Mouse (Mus musculus) liver, adult 2 months (tissue): ENCODE data around the gene Sgf29. TPM values are rescaled to one million over a fixed set of nuclear protein-coding genes. Genes with fewer than 3 reads are reported as not detected.

Experiments
- DNase-seq: peaks from one replicate; pipeline ENCODE4 v3.0.0-alpha.2; 2011; ENCODE audit warnings: low read depth, low spot score; ENCODE audit errors: extremely low read depth
- H3K27ac ChIP-seq: fragments of 200-500 bp; replicated peaks from 2 replicates; pipeline ENCODE4 v1.5.1; 2012; ENCODE audit warnings: low read depth, mild to moderate bottlenecking, control low read depth, inconsistent platforms, low read length; ENCODE audit not compliant: insufficient read depth
- H3K27me3 ChIP-seq: fragments of 200-500 bp; 2 replicates; pipeline ENCODE4 v1.6.1; 2012; ENCODE audit warnings: mild to moderate bottlenecking, moderate library complexity, low read length, inconsistent platforms; ENCODE audit not compliant: control insufficient read depth, insufficient read depth
- H3K36me3 ChIP-seq: fragments of 200-500 bp; 2 replicates; pipeline ENCODE4 v1.6.1; 2012; ENCODE audit warnings: low read length, inconsistent platforms; ENCODE audit not compliant: control insufficient read depth, insufficient read depth
- H3K4me1 ChIP-seq: fragments of 200-500 bp; 2 replicates; pipeline ENCODE4 v1.6.1; 2011; ENCODE audit warnings: low read length; ENCODE audit not compliant: control insufficient read depth, insufficient read depth
- H3K4me3 ChIP-seq: fragments of 200-500 bp; 2 replicates; pipeline ENCODE4 v1.5.1; 2011; ENCODE audit warnings: low read depth, mild to moderate bottlenecking, control low read depth, low read length, moderate library complexity; ENCODE audit not compliant: insufficient read depth
- H3K79me2 ChIP-seq: fragments of 200-500 bp; 2 replicates; pipeline ENCODE4 v1.6.1; 2012; ENCODE audit warnings: inconsistent platforms, mild to moderate bottlenecking, low read length, moderate library complexity; ENCODE audit not compliant: control insufficient read depth, insufficient read depth
- H3K9ac ChIP-seq: fragments of 200-500 bp; 2 replicates; pipeline ENCODE4 v1.6.1; 2012; ENCODE audit warnings: low read depth, mild to moderate bottlenecking, control low read depth, inconsistent platforms, low read length
- CTCF ChIP-seq: fragments of 200-500 bp; IDR thresholded peaks from 2 replicates; pipeline ENCODE4 v1.5.1; 2011; ENCODE audit warnings: low read depth, low read length, control low read depth
- POLR2A ChIP-seq: fragments of 200-500 bp; IDR thresholded peaks from 2 replicates; pipeline ENCODE4 v1.6.1; 2011; ENCODE audit warnings: low read length, control low read depth; ENCODE audit not compliant: insufficient read depth; ENCODE audit errors: extremely low read depth
- WGBS: fragments of 180-500 bp; shearing (Covaris S2); methylation state at CpG from one replicate; pipeline ENCODE4 v1.1.7; 2018; 5-methylcytosine and 5-hydroxymethylcytosine counted together
- polyA plus RNA-seq: library from polyadenylated mRNA; depleted of rRNA; stranded (reverse); fragments of >200 nt; gene quantifications from 2 replicates; pipeline ENCODE4 v1.2.3, GENCODE M21; 2012
- total RNA-seq: library from RNA; depleted of rRNA; stranded (reverse); fragments of >200 nt; gene quantifications from 2 replicates; pipeline ENCODE4 v1.2.3, GENCODE M21; 2014

Gene Sgf29
- total and polyA plus RNA-seq, 2 experiments, result 7.7 to 54.2 TPM

GRCm38 (mm10) chr7:126704121-126704980, 55.2 kb downstream of the Sgf29 start:
- Histone ChIP-seq H3K27me3 (peaks cover 8% of the 10 kb centered on the region; the same call in 1 of the 2 replicates), H3K9ac (peak overlapping the region; percentile 47), H3K36me3 (no peaks in the 10 kb centered on the region), H3K4me1 (no peaks in the 10 kb centered on the region), H3K79me2 (no peaks in the 10 kb centered on the region), H3K27ac (peak overlapping the region; percentile 18; the same call in 1 of the 2 replicates), H3K4me3 (peak overlapping the region; percentile 61)
- no peak for DNase-seq
- 5% methylated on average over 39 of the region's 39 CpGs for WGBS
- TF ChIP-seq POLR2A, result 0 out of 2 replicates have a peak, but pooled peaks have one; percentile 7
- no peak for TF ChIP-seq CTCF

GRCm38 (mm10) chr7:126707442-126708174, 58.5 kb downstream of the Sgf29 start, which contains the start of gene Coro1a:
TSS of gene Coro1a (minus strand) at chr7:126707787.
- Histone ChIP-seq H3K36me3 (no peaks in the 10 kb centered on the region), H3K4me1 (no peaks in the 10 kb centered on the region), H3K27ac (no peak within 1 kb of the TSS), H3K4me3 (no peak within 1 kb of the TSS), H3K9ac (no peak within 1 kb of the TSS), H3K79me2 (no peaks in the 10 kb centered on the region), H3K27me3 (peaks cover 8% of the 10 kb centered on the region; the same call in 1 of the 2 replicates)
- no peak for DNase-seq
- 85% methylated on average over 19 of the region's 19 CpGs for WGBS
- no peak for TF ChIP-seq POLR2A
- TF ChIP-seq CTCF, result no peak

- H3K27ac ChIP-seq, result no peak overlapping the region
- H3K4me3 ChIP-seq, result no peak overlapping the region
- TF ChIP-seq POLR2A (no peak), CTCF (no peak)
- H3K27me3 ChIP-seq, result peaks cover 8% of the 10 kb centered on the region; the same call in 1 of the 2 replicates
- H3K4me1 ChIP-seq, result no peaks in the 10 kb centered on the region
- H3K79me2 ChIP-seq, result no peaks in the 10 kb centered on the region
- DNase-seq, result no peak
- 83% methylated on average over 10 of the region's 10 CpGs for WGBS
- no peaks in the 10 kb centered on the region for H3K36me3 ChIP-seq
- H3K9ac ChIP-seq, result no peak overlapping the region
Observed at GRCm38 (mm10) chr7:126708175-126708952, 59.3 kb downstream of the Sgf29 start.

GRCm38 (mm10) chr7:126710266-126710665, 61.2 kb downstream of the Sgf29 start:
- H3K36me3 ChIP-seq, result no peaks in the 10 kb centered on the region
- DNase-seq, result no peak
- no peaks in the 10 kb centered on the region for H3K79me2 ChIP-seq
- no peak overlapping the region for H3K9ac ChIP-seq
- no peak overlapping the region for H3K27ac ChIP-seq
- no peaks in the 10 kb centered on the region for H3K27me3 ChIP-seq
- no peaks in the 10 kb centered on the region for H3K4me1 ChIP-seq
- TF ChIP-seq POLR2A (no peak), CTCF (no peak)
- 77% methylated on average over 4 of the region's 4 CpGs for WGBS
- no peak overlapping the region for H3K4me3 ChIP-seq

GRCm38 (mm10) chr7:126711910-126712309, 62.8 kb downstream of the Sgf29 start:
- no peaks in the 10 kb centered on the region for H3K4me1 ChIP-seq
- H3K27me3 ChIP-seq, result no peaks in the 10 kb centered on the region
- TF ChIP-seq CTCF, result no peak
- TF ChIP-seq POLR2A, result no peak
- H3K79me2 ChIP-seq, result no peaks in the 10 kb centered on the region
- H3K4me3 ChIP-seq, result no peak overlapping the region
- no peaks in the 10 kb centered on the region for H3K36me3 ChIP-seq
- H3K9ac ChIP-seq, result no peak overlapping the region
- no peak for DNase-seq
- H3K27ac ChIP-seq, result no peak overlapping the region
- 89% methylated on average over 3 of the region's 3 CpGs for WGBS
